Mouse (Mus musculus) brain, embryonic 14.5 days (tissue): ENCODE measurements around the gene Rab10.

ENCODE experiments used
- CTCF ChIP-seq: fragments of 200-500 bp; IDR thresholded peaks from 2 replicates; pipeline ENCODE4 v1.5.1; 2012; ENCODE audit warnings: inconsistent platforms, mild to moderate bottlenecking, moderate library complexity, borderline replicate concordance; ENCODE audit not compliant: insufficient read depth, insufficient read length; ENCODE audit errors: extremely low read depth
- POLR2A ChIP-seq: fragments of 200-500 bp; IDR thresholded peaks from 2 replicates; pipeline ENCODE4 v1.6.1; 2012; ENCODE audit warnings: mild to moderate bottlenecking, inconsistent platforms, borderline replicate concordance; ENCODE audit not compliant: poor library complexity, insufficient read depth, insufficient read length, severe bottlenecking; ENCODE audit errors: extremely low read depth

DNA sequence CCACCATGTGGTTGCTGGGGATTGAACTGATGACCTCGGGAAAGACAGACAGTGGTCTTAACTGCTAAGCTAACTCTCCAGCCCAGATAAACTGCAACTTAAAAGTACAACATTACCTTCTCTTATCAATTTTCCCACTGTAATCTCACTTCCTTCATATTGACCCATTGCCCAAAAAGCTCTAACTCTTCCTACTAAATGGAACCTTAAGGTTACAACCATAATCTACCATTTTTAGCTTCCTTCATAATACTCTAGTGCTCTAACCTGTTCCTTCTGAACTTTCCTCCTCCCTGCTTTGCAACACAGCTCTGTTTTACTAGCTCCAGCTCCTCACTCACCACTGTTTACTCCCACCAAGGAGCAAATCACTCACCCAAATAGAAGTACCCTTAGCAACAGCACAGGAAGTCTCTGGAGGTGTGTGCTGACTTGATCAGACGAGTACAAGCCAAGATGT lies 30.9 kb downstream of the Rab10 start:
- TF ChIP-seq CTCF: no peak
- TF ChIP-seq POLR2A: no peak
